32 mouse cellular contexts compared by ENCODE assay signal in the genomic region with DNA sequence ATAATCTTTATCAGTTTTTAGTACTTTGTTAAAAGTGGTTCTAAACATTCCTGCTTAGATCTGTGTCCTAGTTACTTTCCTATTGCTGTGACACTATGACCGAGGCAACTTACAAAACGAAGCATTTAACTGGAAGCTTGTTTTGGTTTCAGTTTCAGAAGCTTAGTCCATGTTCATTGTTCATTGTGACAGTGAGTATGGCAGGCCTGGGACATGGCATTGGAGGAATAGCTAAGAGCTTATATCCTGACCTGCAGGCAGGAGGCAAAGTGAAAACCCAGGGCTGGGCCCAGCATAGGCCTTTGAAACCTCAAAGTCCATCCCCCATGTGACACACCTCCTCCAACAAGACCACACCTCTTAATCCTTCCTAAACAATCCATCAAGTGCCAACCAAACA. TPM values are rescaled to one million over a fixed set of nuclear protein-coding genes. Genes with fewer than 3 reads are reported as not detected.
"Had no signal": no experiment of that assay in that cellular context is flagged by ENCODE, and none has a peak within 500 bp of the region (broad histone marks: within the 10 kb centered on the region; RNA-seq: fewer than 3 reads in every experiment).

No protein-coding gene starts in this region.

- H3K4me3 ChIP-seq: gastrocnemius, adult 2 months; heart, embryonic 13.5 days; heart, embryonic 15.5 days; hindbrain, embryonic 13.5 days; hindbrain, embryonic 15.5 days; kidney, embryonic 15.5 days; limb, embryonic 10.5 days; limb, embryonic 12.5 days; liver, embryonic 13.5 days; liver, embryonic 15.5 days had no signal

- H3K27me3 ChIP-seq: heart, embryonic 13.5 days; heart, embryonic 15.5 days; hindbrain, embryonic 13.5 days; hindbrain, embryonic 15.5 days; kidney, embryonic 15.5 days; limb, embryonic 12.5 days; liver, embryonic 15.5 days had no signal

- H3K36me3 ChIP-seq: heart, embryonic 13.5 days; heart, embryonic 15.5 days; hindbrain, embryonic 13.5 days; hindbrain, embryonic 15.5 days; kidney, embryonic 15.5 days; limb, embryonic 10.5 days; limb, embryonic 12.5 days; liver, embryonic 13.5 days; liver, embryonic 15.5 days had no signal

- DNase-seq: gastrocnemius, adult 2 months; gastrocnemius, postnatal 10 days; gastrocnemius, postnatal 25 days; heart, adult 18-20 months; heart, postnatal 14 days; heart, postnatal 36 days; layer of hippocampus, adult 9-11 months; layer of hippocampus, postnatal 36 days; liver; liver, embryonic 13.5 days had no signal

- H3K4me2 ChIP-seq: heart, embryonic 11.5 days; heart, embryonic 13.5 days; heart, embryonic 15.5 days; hindbrain, embryonic 13.5 days; hindbrain, embryonic 15.5 days; kidney, embryonic 15.5 days; limb, embryonic 12.5 days; liver, embryonic 11.5 days; liver, embryonic 13.5 days; liver, embryonic 15.5 days had no signal

- H3K27ac ChIP-seq: gastrocnemius, adult 2 months; heart, embryonic 13.5 days; heart, embryonic 15.5 days; hindbrain, embryonic 13.5 days; hindbrain, embryonic 15.5 days; hindbrain, postnatal 0 days; limb, embryonic 10.5 days; limb, embryonic 12.5 days; liver, embryonic 13.5 days; liver, embryonic 15.5 days had no signal

- H3K9me3 ChIP-seq: heart, embryonic 13.5 days; heart, embryonic 15.5 days; hindbrain, embryonic 13.5 days; hindbrain, embryonic 15.5 days; kidney, embryonic 15.5 days; limb, embryonic 10.5 days; limb, embryonic 12.5 days; liver, embryonic 13.5 days; liver, embryonic 15.5 days had no signal

- H3K4me1 ChIP-seq: heart, embryonic 15.5 days; hindbrain, embryonic 13.5 days; hindbrain, embryonic 15.5 days; limb, embryonic 10.5 days; liver, embryonic 13.5 days had no signal

- H3K9ac ChIP-seq: heart, embryonic 13.5 days; heart, embryonic 15.5 days; hindbrain, embryonic 13.5 days; hindbrain, embryonic 15.5 days; kidney, embryonic 15.5 days; limb, embryonic 12.5 days; liver, embryonic 13.5 days; liver, embryonic 15.5 days had no signal

- ATAC-seq: hindbrain, postnatal 0 days had no signal

RNA-seq across cellular contexts. Expression of a gene that starts 0.6 kb away (rescaled TPM):
- total RNA-seq: gastrocnemius, adult 2 months; gastrocnemius, postnatal 10 days; gastrocnemius, postnatal 25 days; gastrocnemius, postnatal 4 days; heart, adult 18-20 months; heart, postnatal 14 days; heart, postnatal 36 days; hematopoietic stem cell, adult 5-6 weeks; hindbrain, postnatal 0 days; layer of hippocampus, adult 18-20 months; layer of hippocampus, adult 8-10 months; layer of hippocampus, postnatal 14 days; layer of hippocampus, postnatal 36 days; left cerebral cortex, adult 18-20 months; left cerebral cortex, postnatal 14 days; left cerebral cortex, postnatal 36 days had no signal
- polyA plus RNA-seq: frontal cortex, adult 2 months; heart, embryonic 11.5 days; heart, embryonic 13.5 days; heart, embryonic 15.5 days; heart, postnatal 0 days; hindbrain, embryonic 11.5 days; hindbrain, embryonic 15.5 days; hindbrain, postnatal 0 days; limb, embryonic 10.5 days; limb, embryonic 12.5 days; liver, embryonic 13.5 days had no signal
